ENCODE assay signal across 35 mouse cellular contexts in the genomic region with DNA sequence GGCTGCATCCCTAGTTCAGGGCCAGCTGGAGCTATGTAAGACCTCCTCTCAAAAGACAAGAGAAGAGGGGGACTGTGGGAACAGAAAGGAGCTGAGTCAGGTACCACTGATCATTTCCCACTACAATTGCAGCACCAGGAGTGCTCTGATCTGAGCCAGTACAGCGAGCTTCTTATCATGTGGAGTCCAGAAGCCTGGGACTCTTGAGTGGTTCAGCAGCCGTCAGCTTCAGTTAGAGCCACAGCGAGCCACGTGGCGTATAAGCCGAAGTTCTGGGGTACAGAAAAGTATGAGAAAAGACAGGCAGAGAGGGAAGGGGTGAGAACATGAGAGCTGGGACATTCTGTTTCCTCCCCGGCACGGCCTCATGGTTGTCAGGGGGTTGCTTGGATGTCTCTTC. TPM values are rescaled to one million over a fixed set of nuclear protein-coding genes. Genes with fewer than 3 reads are reported as not detected.
DNase-seq lines count a peak whose midpoint lies in the region; ATAC-seq lines count a peak whose summit lies in the region.
"Had no signal": no experiment of that assay in that cellular context is flagged by ENCODE, and none has a peak within 500 bp of the region (broad histone marks: within the 10 kb centered on the region; RNA-seq: fewer than 3 reads in every experiment).

No protein-coding gene starts in this region.

- DNase-seq in MEL-GATA-1-ER (ENCODE audit: extremely low read depth, low read depth) = peak; percentile 75
- DNase-seq in liver = peak; percentile 58
- DNase-seq in adrenal gland, postnatal 25 days = no peak
- no peak for DNase-seq in cerebellum, postnatal 10 days
- no peak for DNase-seq in left cerebral cortex, adult 8-10 months (ENCODE audit: low spot score in 2 of 2)
- DNase-seq: adrenal gland, adult 2 months; cerebellum, adult 11 months; cerebellum, adult 9-11 months; gastrocnemius, postnatal 14 days; heart, postnatal 14 days; kidney, adult 18-20 months; kidney, postnatal 4 days; lung, postnatal 4 days; spleen, adult 18-20 months; thymus, postnatal 25 days had no signal

- ATAC-seq in liver, embryonic 15.5 days (ENCODE audit: insufficient read depth) = peak; percentile 76
- ATAC-seq in monocyte, adult 5-6 weeks (replicated peaks; ENCODE audit: insufficient number of reproducible peaks, low FRiP score, low TSS enrichment, poor library complexity, severe bottlenecking) = no peak
- ATAC-seq: activated CD4-positive, CD25-positive, alpha-beta regulatory T cell, adult 4 months; forebrain, embryonic 13.5 days; inflammation-experienced regulatory T-cells, adult 6 months; lung, postnatal 0 days; midbrain, embryonic 15.5 days had no signal

- H3K27ac ChIP-seq in liver, embryonic 15.5 days (replicated peaks) = peak overlapping the region; percentile 54
- H3K27ac ChIP-seq: embryonic facial prominence, embryonic 10.5 days; embryonic facial prominence, embryonic 15.5 days; forebrain, embryonic 13.5 days; hindbrain, embryonic 10.5 days; hindbrain, embryonic 15.5 days; midbrain, embryonic 15.5 days had no signal

- H3K27me3 ChIP-seq in liver, embryonic 15.5 days = no peaks in the 10 kb centered on the region
- H3K27me3 ChIP-seq: embryonic facial prominence, embryonic 15.5 days; forebrain, embryonic 13.5 days; hindbrain, embryonic 15.5 days; midbrain, embryonic 15.5 days had no signal

- 30% methylated on average over 8 of the region's 8 CpGs for WGBS in liver, embryonic 15.5 days (ENCODE audit: insufficient replicate concordance)

- H3K9ac ChIP-seq in liver, embryonic 15.5 days = peak overlapping the region; percentile 29; the same call in 1 of the 2 replicates
- H3K9ac ChIP-seq: embryonic facial prominence, embryonic 15.5 days; forebrain, embryonic 13.5 days; hindbrain, embryonic 15.5 days; midbrain, embryonic 15.5 days had no signal

- no peak overlapping the region for H3K4me3 ChIP-seq in liver, embryonic 15.5 days (replicated peaks)
- H3K4me3 ChIP-seq: embryonic facial prominence, embryonic 10.5 days; embryonic facial prominence, embryonic 15.5 days; forebrain, embryonic 13.5 days; hindbrain, embryonic 10.5 days; hindbrain, embryonic 15.5 days; midbrain, embryonic 15.5 days had no signal

- no peaks in the 10 kb centered on the region for H3K9me3 ChIP-seq in liver, embryonic 15.5 days (replicated peaks)
- H3K9me3 ChIP-seq: embryonic facial prominence, embryonic 10.5 days; embryonic facial prominence, embryonic 15.5 days; forebrain, embryonic 13.5 days; hindbrain, embryonic 10.5 days; hindbrain, embryonic 15.5 days; midbrain, embryonic 15.5 days had no signal

- H3K4me1 ChIP-seq in liver, embryonic 15.5 days (replicated peaks) = peaks cover 40% of the 10 kb centered on the region
- H3K4me1 ChIP-seq: embryonic facial prominence, embryonic 10.5 days; embryonic facial prominence, embryonic 15.5 days; forebrain, embryonic 13.5 days; hindbrain, embryonic 10.5 days; hindbrain, embryonic 15.5 days; midbrain, embryonic 15.5 days had no signal

- peaks cover 26% of the 10 kb centered on the region for H3K36me3 ChIP-seq in liver, embryonic 15.5 days (replicated peaks)

- H3K4me2 ChIP-seq in liver, embryonic 15.5 days = no peak overlapping the region
- H3K4me2 ChIP-seq: embryonic facial prominence, embryonic 15.5 days; forebrain, embryonic 13.5 days; hindbrain, embryonic 15.5 days; midbrain, embryonic 15.5 days had no signal

RNA-seq across cellular contexts. Expression of a gene that starts 13.4 kb away (rescaled TPM):
- polyA plus RNA-seq in liver, embryonic 15.5 days (2015; fragmentation: Nextera tagmentation; extraction: Ambion mirVana) = 103 and 122 TPM in 2 replicates
- total RNA-seq in adrenal gland, postnatal 25 days (2021) = 242 and 246 TPM in 2 replicates
- 57.6 to 77.8 TPM (median 66.2 TPM) in 3 replicates for total RNA-seq in monocyte, adult 5-6 weeks (2017)
- total RNA-seq in left cerebral cortex, adult 8-10 months (2022) = 100 to 1,000 TPM; 207 to 236 (median 220) TPM

RNA-seq across cellular contexts. Expression of a gene that starts 13.4 kb away (rescaled TPM):
- 0.78 and 0.90 TPM in 2 replicates for polyA plus RNA-seq in liver, embryonic 15.5 days (2015; fragmentation: Nextera tagmentation; extraction: Ambion mirVana)
- 4.0 and 4.3 TPM in 2 replicates for total RNA-seq in adrenal gland, postnatal 25 days (2021)
- 0.87 to 1.8 TPM in 2 of 3 replicates, not detected in the other for total RNA-seq in monocyte, adult 5-6 weeks (2017)
- 1 to 10 TPM; 1.5 to 2.4 (median 1.8) TPM for total RNA-seq in left cerebral cortex, adult 8-10 months (2022)
- total RNA-seq: granulocyte monocyte progenitor cell, adult 5-6 weeks had no signal

RNA-seq across cellular contexts. Expression of a gene that starts 31.5 kb away (rescaled TPM):
- polyA plus RNA-seq in liver, embryonic 15.5 days (2015; fragmentation: Nextera tagmentation; extraction: Ambion mirVana) = not detected in 2 replicates
- not detected in 2 replicates for total RNA-seq in adrenal gland, postnatal 25 days (2021)
- total RNA-seq in monocyte, adult 5-6 weeks (2017) = not detected in 3 replicates
- total RNA-seq in left cerebral cortex, adult 8-10 months (2022) = not detected
- total RNA-seq: adrenal gland, adult 2 months; adrenal gland, postnatal 4 days; gastrocnemius, postnatal 14 days; granulocyte monocyte progenitor cell, adult 5-6 weeks; heart, postnatal 14 days; layer of hippocampus, adult 8-10 months; layer of hippocampus, postnatal 25 days; liver, adult 2 months; neutrophil, adult 5-6 weeks had no signal
- polyA plus RNA-seq: activated CD4-positive, CD25-positive, alpha-beta regulatory T cell, adult 4 months; adrenal gland, adult 2 months; embryonic facial prominence, embryonic 10.5 days; embryonic facial prominence, embryonic 15.5 days; forebrain, embryonic 13.5 days; heart, embryonic 14.5 days; hindbrain, embryonic 10.5 days; hindbrain, embryonic 15.5 days; inflammation-experienced regulatory T-cells, adult 6 months; limb, embryonic 11.5 days; midbrain, embryonic 15.5 days; neural tube, embryonic 11.5 days had no signal

RNA-seq across cellular contexts. Expression of a gene that starts 43.8 kb away (rescaled TPM):
- polyA plus RNA-seq in liver, embryonic 15.5 days (2015; fragmentation: Nextera tagmentation; extraction: Ambion mirVana) = 0.62 and 1.1 TPM in 2 replicates
- 2.4 and 2.9 TPM in 2 replicates for total RNA-seq in adrenal gland, postnatal 25 days (2021)
- total RNA-seq in monocyte, adult 5-6 weeks (2017) = 0.29 to 2.2 TPM (median 1.9 TPM) in 3 replicates
- 1 to 10 TPM; 2.9 to 4.0 (median 3.7) TPM for total RNA-seq in left cerebral cortex, adult 8-10 months (2022)
- polyA plus RNA-seq: activated CD4-positive, CD25-positive, alpha-beta regulatory T cell, adult 4 months had no signal

Comparison
In these comparisons a context has a peak if more than half of its experiments do, and no peak if none do; other contexts are left out.
1. DNase-seq: peak in MEL-GATA-1-ER (single experiment) and liver (single experiment); none in adrenal gland, postnatal 25 days (single experiment), cerebellum, postnatal 10 days (0 of 2) and left cerebral cortex, adult 8-10 months (0 of 2).